Mouse (Mus musculus) adrenal gland, adult 8-10 months (tissue): Measurements from ENCODE around the gene Fnbp1l. TPM values are rescaled to one million over a fixed set of nuclear protein-coding genes. Genes with fewer than 3 reads are reported as not detected.

Experiments used
- DNase-seq: peaks from one replicate; pipeline ENCODE4 v3.0.0; 2022
- microRNA-seq, 2 experiments: library from miRNA; unstranded; fragments of <30 nt; microRNA quantifications; one replicate each; pipeline ENCODE4 v1.2.0; 2022
- total RNA-seq, 4 experiments: library from RNA; stranded (reverse); gene quantifications; 2 replicates each; pipeline ENCODE4 v1.2.4; 2022

The Fnbp1l gene
- total RNA-seq, 4 experiments from 2014 or later, result 14.5 to 32.5 (median 22.5) TPM

DNA sequence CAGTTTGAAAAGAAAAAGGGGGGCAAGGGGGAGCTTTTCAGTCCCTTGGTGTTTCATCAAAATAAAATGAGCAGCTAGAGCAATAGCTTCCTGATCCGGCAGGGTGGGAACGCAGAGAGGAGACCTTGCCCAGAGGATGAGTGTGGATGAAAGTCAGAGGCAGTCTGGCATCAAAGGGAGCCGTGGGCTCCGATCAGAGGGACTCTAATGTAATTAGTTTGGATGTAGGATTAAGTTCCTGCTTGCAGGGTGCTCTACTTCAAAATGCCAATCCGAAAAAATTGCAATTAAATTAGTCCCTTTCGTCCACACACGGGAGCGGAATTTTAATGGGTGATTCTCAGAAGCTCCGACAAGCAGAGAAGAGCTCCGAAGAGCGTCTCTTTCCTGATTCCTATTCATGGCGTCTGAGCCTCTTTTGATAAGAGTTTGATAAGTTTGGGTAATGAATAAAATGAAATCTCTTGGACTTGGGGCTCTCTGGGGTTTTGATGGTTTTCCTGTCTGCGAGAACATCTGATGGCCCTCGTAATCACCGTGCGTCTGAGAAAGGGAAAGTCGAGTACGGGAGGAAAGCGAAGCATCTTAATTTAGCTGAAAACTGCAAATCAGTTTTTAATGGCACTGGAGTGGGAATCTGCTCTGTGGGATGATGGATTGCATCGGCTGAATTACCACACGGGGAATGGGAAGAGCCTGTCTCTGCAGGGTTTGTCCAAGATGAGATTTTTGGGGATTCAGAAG, 126.5 kb downstream of the Fnbp1l start:
- no peak for DNase-seq

DNA sequence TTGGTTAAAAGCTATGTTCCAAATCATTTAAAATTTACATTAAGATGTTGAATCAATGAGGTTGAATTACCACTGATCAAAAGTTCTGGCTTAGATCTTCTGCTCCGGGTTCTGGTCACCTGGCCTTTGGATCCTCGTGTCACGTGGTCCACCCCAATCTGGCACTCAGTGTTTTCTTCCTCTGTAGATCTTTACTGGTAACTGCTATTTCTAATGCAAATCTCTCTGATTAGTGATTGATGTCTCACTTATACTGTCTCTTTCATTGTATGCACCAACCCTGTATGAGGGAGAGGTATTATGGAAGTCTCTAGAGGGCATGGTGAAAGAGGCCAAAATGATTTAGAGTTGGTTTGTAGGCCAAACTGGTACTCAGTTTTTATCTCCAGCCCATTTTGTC, 127.5 kb downstream of the Fnbp1l start:
- no peak for DNase-seq

DNA sequence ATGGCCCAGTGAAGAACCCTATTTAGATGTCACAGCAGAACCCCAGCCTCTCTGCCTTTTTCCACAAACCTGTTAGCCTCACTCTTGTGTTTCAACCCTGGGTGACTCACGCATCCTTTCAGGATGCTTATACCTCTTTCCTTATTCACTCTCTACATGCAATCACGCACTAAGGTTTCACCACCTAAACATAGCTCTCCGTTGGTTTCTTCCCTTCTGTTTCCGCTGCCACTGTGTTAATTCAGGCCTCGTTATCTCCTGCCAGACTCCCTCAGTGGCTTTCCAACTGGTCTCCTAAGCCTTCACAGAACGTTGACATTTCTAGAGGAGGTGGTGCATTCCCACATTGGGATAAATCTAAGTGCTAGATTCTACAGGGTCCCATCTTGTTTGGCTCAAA, 128.9 kb downstream of the Fnbp1l start:
- no peak for DNase-seq

Small RNA genes lying within 50 kb of the gene (microRNA-seq; reads per million reads assigned to microRNA genes)
- gene Mir7657, result 0 to 0.34 reads per million in 2 experiments

Other genes starting within 250 kb of the Fnbp1l start
- gene Pde5a, start 109.2 kb upstream of the Fnbp1l start, total RNA-seq, result 10 to 100 TPM; 32.8 to 65.1 (median 51.7) TPM